Mouse (Mus musculus): ENCODE measurements around the gene Lrrc8c.

Lrrc8c gene

DNA sequence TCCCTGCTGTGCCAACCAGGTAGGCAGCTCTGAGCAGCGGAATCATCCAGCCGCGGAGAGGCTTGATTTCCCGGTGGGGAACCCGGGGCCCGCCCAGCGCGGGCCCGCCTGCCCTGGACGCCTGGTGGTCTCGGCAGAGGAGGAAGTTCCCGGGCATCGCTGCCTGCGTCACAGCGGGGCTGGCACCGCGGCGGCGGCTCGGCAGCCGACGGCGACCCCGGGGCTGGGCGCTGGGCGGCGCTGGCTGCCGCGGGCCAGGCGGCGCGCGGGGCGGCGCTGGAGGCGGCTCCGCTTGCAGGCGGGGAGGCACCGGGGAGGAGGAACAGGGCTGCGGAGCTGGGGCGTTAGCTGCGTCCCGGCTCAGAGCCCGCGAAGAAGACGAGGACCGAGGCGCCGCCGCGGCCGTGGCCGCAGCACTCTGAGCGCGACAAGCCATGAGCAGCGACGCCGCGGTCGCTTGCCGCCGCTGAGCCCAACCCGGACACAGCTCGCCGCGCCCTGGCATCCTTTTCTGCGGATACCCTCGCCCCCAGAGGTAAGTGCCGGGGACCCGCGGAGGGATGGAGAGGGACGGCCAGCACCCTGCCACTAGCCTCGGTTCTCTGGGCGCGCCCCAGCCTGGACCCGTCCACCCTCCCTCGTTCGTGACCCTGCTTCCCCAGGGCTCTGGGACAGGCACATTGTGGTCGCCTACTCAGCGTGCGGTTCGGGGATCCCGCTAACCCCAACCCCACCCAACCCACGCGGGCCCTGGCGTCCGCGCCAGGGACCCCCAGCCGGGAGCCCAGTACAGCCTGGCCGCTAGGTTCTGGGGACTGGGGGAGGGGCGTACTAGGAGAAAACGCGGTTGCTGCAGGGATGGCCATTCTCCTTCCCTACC is at the start of gene Lrrc8c:
Lrrc8c (plus strand) TSS at position 293 of the 880 bp plus-strand sequence.
- DNase-seq (ENCODE audit: low read depth, low spot score) = peak; percentile 53

GRCm38 (mm10) chr5:105472983-105473705 is 46.0 kb upstream of the Lrrc8c start:
- no peak for DNase-seq (ENCODE audit: low read depth, low spot score)

- no peak for DNase-seq (ENCODE audit: low read depth, low spot score)
These were observed 41.7 kb upstream of the Lrrc8c start for GRCm38 (mm10) chr5:105477527-105477926.

DNA sequence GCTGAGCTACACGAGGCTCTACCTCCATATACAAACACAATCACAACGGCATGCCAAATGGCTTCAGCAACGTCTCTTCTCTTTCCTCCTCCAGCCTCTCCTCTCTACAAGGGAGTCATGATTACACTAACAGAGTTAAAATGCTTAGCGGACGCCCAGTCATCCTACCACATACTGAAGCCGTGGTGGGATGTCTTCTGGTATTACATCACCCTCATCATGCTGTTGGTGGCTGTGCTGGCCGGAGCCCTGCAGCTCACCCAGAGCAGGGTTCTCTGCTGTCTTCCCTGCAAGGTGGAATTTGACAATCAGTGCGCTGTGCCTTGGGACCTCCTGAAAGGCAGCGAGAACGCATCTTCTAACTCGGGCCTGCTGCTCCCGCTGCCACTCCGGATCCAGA is 39.5 kb upstream of the Lrrc8c start:
- DNase-seq (ENCODE audit: low read depth, low spot score) = no peak

GRCm38 (mm10) chr5:105480561-105480960 is 38.6 kb upstream of the Lrrc8c start:
- DNase-seq (ENCODE audit: low read depth, low spot score) = no peak

GRCm38 (mm10) chr5:105483632-105484031 is 35.6 kb upstream of the Lrrc8c start:
- no peak for DNase-seq (ENCODE audit: low read depth, low spot score)

GRCm38 (mm10) chr5:105484247-105484646 is 34.9 kb upstream of the Lrrc8c start:
- no peak for DNase-seq (ENCODE audit: low read depth, low spot score)

DNA sequence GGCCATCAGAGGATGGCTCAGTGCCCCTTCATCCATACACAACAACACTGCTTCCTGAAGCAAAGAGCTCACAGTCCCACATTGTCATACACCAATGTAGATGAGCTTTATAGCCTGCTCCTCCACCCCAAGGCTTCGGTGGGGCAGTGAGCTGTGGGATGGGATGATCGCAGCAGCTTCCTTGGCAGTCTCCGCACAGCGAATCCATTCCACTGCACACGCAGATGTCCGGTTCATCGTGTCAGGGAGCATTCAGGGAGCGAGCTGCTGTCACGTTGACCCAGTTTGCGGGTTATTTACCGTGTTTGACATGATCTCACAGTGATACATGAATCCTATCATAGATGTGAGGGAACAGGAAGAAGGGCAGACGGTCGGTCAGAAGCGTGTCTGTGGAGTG is 34.3 kb upstream of the Lrrc8c start:
- DNase-seq (ENCODE audit: low read depth, low spot score) = no peak

DNA sequence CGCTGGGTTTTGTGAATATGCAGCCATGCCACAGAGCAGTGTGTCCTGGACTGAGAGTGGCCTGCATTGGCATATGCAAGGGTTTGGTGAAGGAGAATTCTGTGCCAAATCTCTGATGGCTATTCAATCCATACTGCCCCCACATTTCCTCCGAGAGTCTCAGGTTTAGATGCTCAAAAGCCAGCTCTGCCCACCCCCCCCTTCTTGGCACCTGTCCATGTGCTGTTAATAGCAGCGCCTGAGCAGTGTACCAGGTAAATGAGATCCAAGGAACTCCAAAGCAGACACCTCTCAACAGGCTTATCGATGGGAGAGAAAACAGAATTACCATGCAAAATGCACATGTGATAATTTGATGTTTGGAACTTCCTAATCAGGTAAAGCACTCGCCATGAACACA is 29.0 kb upstream of the Lrrc8c start:
- DNase-seq (ENCODE audit: low read depth, low spot score) = no peak

GRCm38 (mm10) chr5:105491389-105491788 is 27.8 kb upstream of the Lrrc8c start:
- DNase-seq (ENCODE audit: low read depth, low spot score) = no peak

- DNase-seq (ENCODE audit: low read depth, low spot score) = no peak
These were observed 26.6 kb upstream of the Lrrc8c start for GRCm38 (mm10) chr5:105492367-105493246.

GRCm38 (mm10) chr5:105493377-105493776 is 25.8 kb upstream of the Lrrc8c start:
- no peak for DNase-seq (ENCODE audit: low read depth, low spot score)

DNA sequence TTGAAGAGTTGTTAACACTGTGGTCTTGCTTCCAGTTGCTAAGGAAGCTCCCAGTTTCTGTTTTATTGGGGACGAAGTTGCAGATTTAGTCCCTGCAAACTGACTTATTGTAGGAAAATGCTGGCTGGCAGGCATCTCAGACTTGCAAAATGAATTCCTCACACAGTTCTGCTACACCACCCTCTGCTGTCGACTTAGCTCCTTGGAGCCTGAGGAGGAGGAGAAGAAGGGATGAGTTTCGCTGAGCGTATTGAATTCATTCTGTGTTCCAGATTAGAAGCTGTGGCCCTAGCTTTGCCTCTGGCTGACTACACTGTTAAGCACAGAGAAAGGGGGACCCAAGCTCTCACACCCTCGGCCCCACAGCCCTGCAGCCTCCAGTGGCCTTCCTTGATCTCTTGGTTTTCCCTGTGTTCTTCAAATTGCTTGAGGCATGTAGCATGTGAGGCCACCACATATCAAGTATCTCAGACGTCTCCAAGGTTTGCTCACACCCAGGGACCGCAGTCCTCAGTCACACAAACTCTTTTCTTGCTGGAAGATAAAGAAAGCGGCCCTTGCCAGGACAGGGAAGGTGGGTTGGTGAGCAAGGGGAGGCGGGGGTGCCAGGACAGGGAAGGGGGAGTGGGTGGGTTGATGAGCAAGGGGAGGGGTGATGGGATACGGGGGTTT is 24.8 kb upstream of the Lrrc8c start:
- DNase-seq (ENCODE audit: low read depth, low spot score) = peak; percentile 85

GRCm38 (mm10) chr5:105494918-105495901 is 24.0 kb upstream of the Lrrc8c start:
- no peak for DNase-seq (ENCODE audit: low read depth, low spot score)

DNA sequence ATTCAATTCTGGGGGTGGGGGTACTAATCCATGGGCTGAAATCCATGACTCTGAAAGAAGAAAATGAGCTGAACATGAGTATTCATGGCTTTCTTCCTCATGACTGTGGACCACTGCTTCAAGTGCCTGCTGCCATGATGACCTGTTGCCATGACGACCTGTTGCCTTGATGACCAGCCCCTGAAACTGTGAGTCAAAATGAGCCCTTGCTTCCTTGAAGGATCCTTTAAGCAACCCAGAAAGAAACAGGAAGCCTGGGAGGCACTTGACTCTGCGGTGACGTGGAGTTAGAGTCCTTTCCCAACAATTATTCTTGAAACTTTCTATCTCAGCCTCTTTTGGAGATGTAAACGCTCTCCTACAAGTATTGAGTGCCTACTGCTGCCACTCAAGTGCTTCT is 23.1 kb upstream of the Lrrc8c start:
- no peak for DNase-seq (ENCODE audit: low read depth, low spot score)

DNA sequence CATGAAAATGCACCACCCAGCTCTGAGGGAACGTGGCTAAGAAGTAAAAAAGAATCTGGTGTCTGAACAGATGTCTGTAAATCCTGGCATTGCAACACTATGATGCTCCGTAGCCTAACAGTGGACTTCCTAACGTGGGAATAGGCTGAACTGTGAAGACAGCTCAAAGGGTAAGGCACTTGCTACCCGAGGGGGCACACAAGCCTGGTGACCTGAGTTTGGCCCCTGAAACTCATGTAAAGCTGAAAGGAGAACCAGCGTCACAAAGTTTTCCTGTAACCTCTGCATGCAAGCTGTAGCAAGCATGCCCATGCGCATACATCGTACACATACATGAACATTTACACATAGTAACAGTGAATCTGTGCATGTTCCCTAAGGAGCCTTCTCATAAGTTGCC is 22.6 kb upstream of the Lrrc8c start:
- no peak for DNase-seq (ENCODE audit: low read depth, low spot score)

DNA sequence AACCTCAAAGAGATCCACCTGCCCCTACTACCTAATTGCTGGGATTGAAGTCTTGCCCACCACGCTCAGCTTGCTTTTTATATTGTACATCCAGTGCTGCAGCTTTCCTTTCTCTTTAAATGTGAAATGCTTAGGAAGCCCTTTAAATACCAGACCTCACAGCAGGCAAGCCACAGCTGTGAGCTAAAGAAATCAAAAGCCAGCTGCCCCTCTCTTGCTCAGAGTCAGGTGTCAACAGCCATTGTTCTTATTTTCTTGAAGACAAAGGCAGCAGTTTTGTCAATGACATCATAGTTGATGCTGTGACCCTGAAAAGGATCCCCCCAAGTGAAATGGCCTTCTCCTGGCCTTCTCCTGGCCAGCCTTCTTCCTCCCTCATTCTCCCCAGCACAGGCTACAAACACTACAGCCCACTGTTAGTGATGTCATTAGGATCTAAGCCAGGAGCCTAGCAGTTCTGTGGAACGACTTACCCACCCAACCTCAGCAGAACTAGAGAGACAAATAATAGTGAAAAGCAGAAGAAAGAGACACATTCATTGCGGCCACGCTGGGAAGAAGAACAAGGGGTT is 20.7 kb upstream of the Lrrc8c start:
- no peak for DNase-seq (ENCODE audit: low read depth, low spot score)

- DNase-seq (ENCODE audit: low read depth, low spot score) = no peak
These were observed 19.8 kb upstream of the Lrrc8c start for GRCm38 (mm10) chr5:105499396-105499795.
